19 mouse cellular contexts compared by ENCODE assay signal in genomic region chr9:115608377-115608776, GRCm38 (mm10).
DNase-seq lines count a peak whose midpoint lies in the region; ATAC-seq lines count a peak whose summit lies in the region.
"Had no signal": no experiment of that assay in that cellular context is flagged by ENCODE, and none has a peak within 500 bp of the region (broad histone marks: within the 10 kb centered on the region; RNA-seq: fewer than 3 reads in every experiment).

No protein-coding gene starts in this region.

- H3K4me1 ChIP-seq in kidney, embryonic 16.5 days (ENCODE audit: insufficient read depth, low read length): peaks cover 4% of the 10 kb centered on the region; the same call in 1 of the 2 replicates
- H3K4me1 ChIP-seq in hindbrain, embryonic 11.5 days (replicated peaks; ENCODE audit: control insufficient read depth, insufficient read depth, low read length): no peaks in the 10 kb centered on the region

- H3K27ac ChIP-seq in kidney, embryonic 16.5 days (ENCODE audit: low read length): no peak overlapping the region
- H3K27ac ChIP-seq in hindbrain, embryonic 11.5 days (ENCODE audit: low read depth, low read length): no peak overlapping the region
- H3K27ac ChIP-seq: forebrain, embryonic 13.5 days; heart, adult 2 months; hindbrain, embryonic 12.5 days; limb, embryonic 12.5 days; liver, embryonic 13.5 days; macrophage; midbrain, embryonic 12.5 days had no signal

- no peak overlapping the region for H3K4me2 ChIP-seq in kidney, embryonic 16.5 days (replicated peaks; ENCODE audit: low read depth, low read length)
- H3K4me2 ChIP-seq in hindbrain, embryonic 11.5 days (replicated peaks; ENCODE audit: low read depth, low read length): no peak overlapping the region
- H3K4me2 ChIP-seq: forebrain, embryonic 13.5 days; hindbrain, embryonic 12.5 days; limb, embryonic 12.5 days; liver, embryonic 13.5 days; lung, embryonic 14.5 days; midbrain, embryonic 12.5 days had no signal

- DNase-seq in kidney, adult 18-20 months: no peak
- DNase-seq in brain, adult 2 months (ENCODE audit: low read depth, low spot score): peak; percentile 9
- DNase-seq in induced T-regulatory cell, adult 2 months (ENCODE audit: low read depth): peak; percentile 29
- peak; percentile 52 for DNase-seq in splenic B cell, adult 2 months (ENCODE audit: low read depth, low spot score)
- DNase-seq in hindbrain, embryonic 11.5 days (ENCODE audit: low spot score): no peak
- DNase-seq in heart, postnatal 25 days (ENCODE audit: low spot score): no peak
- DNase-seq: adrenal gland, postnatal 14 days; cerebellum, adult 11-12 months; gastrocnemius, postnatal 14 days; heart, adult 2 months; liver, embryonic 13.5 days; lung, embryonic 14.5 days had no signal

- H3K9me3 ChIP-seq in kidney, embryonic 16.5 days (ENCODE audit: low read length): no peaks in the 10 kb centered on the region
- no peaks in the 10 kb centered on the region for H3K9me3 ChIP-seq in hindbrain, embryonic 11.5 days (ENCODE audit: control insufficient read depth, low read length)
- H3K9me3 ChIP-seq: hindbrain, embryonic 12.5 days; limb, embryonic 12.5 days; liver, embryonic 13.5 days; midbrain, embryonic 12.5 days had no signal

- WGBS in kidney, embryonic 16.5 days: 58% methylated on average over 5 of the region's 5 CpGs
- WGBS in hindbrain, embryonic 11.5 days: 95% methylated on average over 5 of the region's 5 CpGs

- no peak overlapping the region for H3K9ac ChIP-seq in kidney, embryonic 16.5 days (replicated peaks; ENCODE audit: low read length)
- no peak overlapping the region for H3K9ac ChIP-seq in hindbrain, embryonic 11.5 days (ENCODE audit: low read depth, low read length)
- H3K9ac ChIP-seq: forebrain, embryonic 13.5 days; hindbrain, embryonic 12.5 days; limb, embryonic 12.5 days; liver, embryonic 13.5 days; lung, embryonic 14.5 days; midbrain, embryonic 12.5 days had no signal

- H3K4me3 ChIP-seq in kidney, embryonic 16.5 days (ENCODE audit: low read length): no peak overlapping the region
- H3K4me3 ChIP-seq in hindbrain, embryonic 11.5 days (ENCODE audit: low read depth, low read length): no peak overlapping the region
- H3K4me3 ChIP-seq: forebrain, embryonic 13.5 days; heart, adult 2 months; hindbrain, embryonic 12.5 days; limb, embryonic 12.5 days; liver, embryonic 13.5 days; midbrain, embryonic 12.5 days had no signal

- no peaks in the 10 kb centered on the region for H3K27me3 ChIP-seq in kidney, embryonic 16.5 days (ENCODE audit: insufficient read depth, low read length)
- H3K27me3 ChIP-seq in splenic B cell, adult 2 months (ENCODE audit: control insufficient read depth, insufficient read depth, low read length, poor library complexity, severe bottlenecking): no peaks in the 10 kb centered on the region
- H3K27me3 ChIP-seq in hindbrain, embryonic 11.5 days (ENCODE audit: control insufficient read depth, insufficient read depth, low read length): no peaks in the 10 kb centered on the region
- H3K27me3 ChIP-seq: forebrain, embryonic 13.5 days; hindbrain, embryonic 12.5 days; limb, embryonic 12.5 days; liver, embryonic 13.5 days; midbrain, embryonic 12.5 days had no signal

- H3K36me3 ChIP-seq in kidney, embryonic 16.5 days (ENCODE audit: insufficient read depth, low read length): no peaks in the 10 kb centered on the region
- H3K36me3 ChIP-seq in splenic B cell, adult 2 months (ENCODE audit: control insufficient read depth, insufficient read depth, low read length, poor library complexity, severe bottlenecking): no peaks in the 10 kb centered on the region
- H3K36me3 ChIP-seq in hindbrain, embryonic 11.5 days (ENCODE audit: control insufficient read depth, insufficient read depth, low read length): no peaks in the 10 kb centered on the region
- H3K36me3 ChIP-seq: hindbrain, embryonic 12.5 days; limb, embryonic 12.5 days; liver, embryonic 13.5 days; midbrain, embryonic 12.5 days had no signal

- intact Hi-C loops in heart, postnatal 25 days (cut with DNase I): no loop called here

- peak; percentile 71 for ATAC-seq in kidney, embryonic 16.5 days (ENCODE audit: low FRiP score, low TSS enrichment)
- no peak for ATAC-seq in hindbrain, embryonic 11.5 days (ENCODE audit: low FRiP score)
- ATAC-seq: forebrain, embryonic 13.5 days; inflammation-experienced regulatory T-cells, adult 6 months had no signal

Comparison
In these comparisons a context has a peak if more than half of its experiments do, and no peak if none do; other contexts are left out.
1. DNase-seq: peak in brain, adult 2 months (single experiment), induced T-regulatory cell, adult 2 months (single experiment) and splenic B cell, adult 2 months (single experiment); none in kidney, adult 18-20 months (single experiment), hindbrain, embryonic 11.5 days (single experiment) and heart, postnatal 25 days (single experiment).